Mouse (Mus musculus) megakaryocyte, embryonic 14.5 days (primary cell): ENCODE measurements at regions not wholly inside any gene's neighbourhood (a gene's known extent, or its start where the extent isn't known, plus 50 kb on each side); places are given as distances from the start of the nearest gene placed in this dataset.

ENCODE experiments used
- H3K27me3 ChIP-seq: replicated peaks from 2 replicates; pipeline ENCODE3; 2012; ENCODE audit warnings: inconsistent platforms
- H3K36me3 ChIP-seq: replicated peaks from 2 replicates; pipeline ENCODE3; 2012; ENCODE audit warnings: low read length, inconsistent platforms, mixed read lengths
- H3K4me1 ChIP-seq: 2 replicates; pipeline ENCODE4 v1.6.1; 2012; ENCODE audit warnings: inconsistent platforms
- H3K4me3 ChIP-seq: replicated peaks from 2 replicates; pipeline ENCODE3; 2012; ENCODE audit warnings: moderate library complexity, mild to moderate bottlenecking, inconsistent platforms
- H3K9me3 ChIP-seq: 2 replicates; pipeline ENCODE4 v1.6.1; 2012; ENCODE audit warnings: inconsistent platforms
- FLI1 ChIP-seq: IDR thresholded peaks from 2 replicates; pipeline ENCODE4 v1.6.1; 2012; ENCODE audit warnings: low read length, inconsistent platforms, mixed read lengths
- GATA1 ChIP-seq: IDR thresholded peaks from 3 replicates; pipeline ENCODE4 v1.6.1; 2012; ENCODE audit warnings: mixed read lengths, low read length, inconsistent platforms, borderline replicate concordance

- no peak overlapping the region for H3K4me3 ChIP-seq
- H3K4me1 ChIP-seq: peaks cover 31% of the 10 kb centered on the region
- H3K36me3 ChIP-seq: no peaks in the 10 kb centered on the region
- no peaks in the 10 kb centered on the region for H3K9me3 ChIP-seq
- TF ChIP-seq GATA1: no peak
- H3K27me3 ChIP-seq: peaks cover 3% of the 10 kb centered on the region
Observed at GRCm38 (mm10) chrX:166931048-166931447, 278.1 kb downstream of the Tmsb4x start.

GRCm38 (mm10) chrX:166929716-166930420 lies 279.2 kb downstream of the Tmsb4x start:
- TF ChIP-seq FLI1 (no peak), GATA1 (no peak)
- Histone ChIP-seq H3K27me3 (peaks cover 3% of the 10 kb centered on the region), H3K4me3 (no peak overlapping the region), H3K36me3 (no peaks in the 10 kb centered on the region), H3K9me3 (no peaks in the 10 kb centered on the region), H3K4me1 (peaks cover 25% of the 10 kb centered on the region)

GRCm38 (mm10) chrX:166915356-166915953 lies 293.7 kb downstream of the Tmsb4x start:
- H3K4me3 ChIP-seq: no peak overlapping the region
- H3K27me3 ChIP-seq: peaks cover 10% of the 10 kb centered on the region
- peaks cover 16% of the 10 kb centered on the region for H3K4me1 ChIP-seq
- peaks cover 10% of the 10 kb centered on the region for H3K9me3 ChIP-seq
- TF ChIP-seq FLI1 (no peak), GATA1 (no peak)
- H3K36me3 ChIP-seq: no peaks in the 10 kb centered on the region

GRCm38 (mm10) chrX:166906602-166907001 lies 302.5 kb downstream of the Tmsb4x start:
- H3K4me3 ChIP-seq: no peak overlapping the region

GRCm38 (mm10) chrX:166900761-166901160 lies 308.4 kb downstream of the Tmsb4x start:
- no peak overlapping the region for H3K4me3 ChIP-seq
- no peaks in the 10 kb centered on the region for H3K36me3 ChIP-seq
- no peaks in the 10 kb centered on the region for H3K9me3 ChIP-seq
- peaks cover 8% of the 10 kb centered on the region for H3K27me3 ChIP-seq
- TF ChIP-seq GATA1 (no peak), FLI1 (no peak)
- H3K4me1 ChIP-seq: no peaks in the 10 kb centered on the region; the same call in 1 of the 2 replicates

More at GRCm38 (mm10) chrX:166906602-166907001, 302.5 kb downstream of the Tmsb4x start:
- Histone ChIP-seq H3K27me3 (peaks cover 9% of the 10 kb centered on the region), H3K36me3 (no peaks in the 10 kb centered on the region), H3K9me3 (peaks cover 4% of the 10 kb centered on the region), H3K4me1 (peaks cover 4% of the 10 kb centered on the region; the same call in 1 of the 2 replicates)
- TF ChIP-seq GATA1 (no peak), FLI1 (no peak)

- no peaks in the 10 kb centered on the region for H3K36me3 ChIP-seq
- peaks cover 5% of the 10 kb centered on the region for H3K27me3 ChIP-seq
- no peaks in the 10 kb centered on the region for H3K9me3 ChIP-seq
- peaks cover 12% of the 10 kb centered on the region for H3K4me1 ChIP-seq
- H3K4me3 ChIP-seq: no peak overlapping the region
- TF ChIP-seq FLI1 (no peak), GATA1 (no peak)
Observed at GRCm38 (mm10) chrX:166895199-166895598, 309.7 kb upstream of the Egfl6 start.

GRCm38 (mm10) chrX:166886417-166886816 lies 300.9 kb upstream of the Egfl6 start:
- TF ChIP-seq FLI1: no peak
- TF ChIP-seq GATA1: no peak
- no peak overlapping the region for H3K4me3 ChIP-seq
- no peaks in the 10 kb centered on the region for H3K27me3 ChIP-seq
- H3K4me1 ChIP-seq: peaks cover 28% of the 10 kb centered on the region
- H3K36me3 ChIP-seq: no peaks in the 10 kb centered on the region
- H3K9me3 ChIP-seq: no peaks in the 10 kb centered on the region

- H3K36me3 ChIP-seq: no peaks in the 10 kb centered on the region
- TF ChIP-seq FLI1 (no peak), GATA1 (no peak)
Observed at GRCm38 (mm10) chrX:166869515-166869914, 284.0 kb upstream of the Egfl6 start.

GRCm38 (mm10) chrX:166867692-166868091 lies 282.2 kb upstream of the Egfl6 start:
- H3K4me1 ChIP-seq: no peaks in the 10 kb centered on the region
- no peaks in the 10 kb centered on the region for H3K9me3 ChIP-seq
- H3K27me3 ChIP-seq: peaks cover 2% of the 10 kb centered on the region
- H3K36me3 ChIP-seq: no peaks in the 10 kb centered on the region
- no peak for TF ChIP-seq FLI1
- no peak for TF ChIP-seq GATA1
- H3K4me3 ChIP-seq: no peak overlapping the region

More at GRCm38 (mm10) chrX:166869515-166869914, 284.0 kb upstream of the Egfl6 start:
- no peak overlapping the region for H3K4me3 ChIP-seq
- no peaks in the 10 kb centered on the region for H3K4me1 ChIP-seq
- H3K9me3 ChIP-seq: no peaks in the 10 kb centered on the region
- peaks cover 2% of the 10 kb centered on the region for H3K27me3 ChIP-seq
